Mouse (Mus musculus): ENCODE measurements around the gene Man1c1.

- peak; percentile 98 for TF ChIP-seq CTCF (IDR thresholded peaks at IDR 0.05; ENCODE audit: borderline replicate concordance, extremely low read depth, insufficient read depth, insufficient read length)
- no peak for TF ChIP-seq POLR2A (IDR thresholded peaks at IDR 0.05; ENCODE audit: borderline replicate concordance, extremely low read depth, insufficient read depth, insufficient read length, poor library complexity, severe bottlenecking)
Measured at GRCm38 (mm10) chr4:134543261-134543660, 160.8 kb downstream of the Man1c1 start.

All from brain, embryonic 14.5 days (tissue).